Mouse (Mus musculus) heart, adult 2 months (tissue): ENCODE data around the gene Marc1. TPM values are rescaled to one million over a fixed set of nuclear protein-coding genes. Genes with fewer than 3 reads are reported as not detected.

Experiments used
- DNase-seq, 2 experiments: peaks; one replicate each; pipeline ENCODE4 v3.0.0; 2021
- H3K27ac ChIP-seq: fragments of 200-600 bp; 2 replicates; pipeline ENCODE4 v1.8.1; 2022
- H3K27me3 ChIP-seq: fragments of 200-500 bp; 2 replicates; pipeline ENCODE4 v1.6.1; 2012; ENCODE audit warnings: mild to moderate bottlenecking, low read length, inconsistent platforms, mixed read lengths; ENCODE audit not compliant: control insufficient read depth, insufficient read depth
- H3K36me3 ChIP-seq: fragments of 200-500 bp; 2 replicates; pipeline ENCODE4 v1.6.1; 2012; ENCODE audit warnings: low read length, inconsistent platforms; ENCODE audit not compliant: control insufficient read depth, insufficient read depth
- H3K4me1 ChIP-seq: fragments of 200-500 bp; 2 replicates; pipeline ENCODE4 v1.6.1; 2011; ENCODE audit warnings: low read length; ENCODE audit not compliant: control insufficient read depth, insufficient read depth
- H3K4me3 ChIP-seq: fragments of 200-600 bp; 2 replicates; pipeline ENCODE4 v1.8.1; 2022
- H3K79me2 ChIP-seq: fragments of 200-500 bp; replicated peaks from 2 replicates; pipeline ENCODE4 v1.6.1; 2012; ENCODE audit warnings: mild to moderate bottlenecking, inconsistent platforms, low read length, moderate library complexity, mixed read lengths; ENCODE audit not compliant: control insufficient read depth, insufficient read depth
- H3K9ac ChIP-seq: fragments of 200-500 bp; 2 replicates; pipeline ENCODE4 v1.6.1; 2012; ENCODE audit warnings: low read depth, mild to moderate bottlenecking, control low read depth, inconsistent platforms, low read length, mixed read lengths
- CTCF ChIP-seq: fragments of 200-600 bp; IDR thresholded peaks from 2 replicates; pipeline ENCODE4 v1.8.1; 2022; ENCODE audit warnings: antibody characterized with exemption, mild to moderate bottlenecking, moderate library complexity
- EP300 ChIP-seq: fragments of 200-500 bp; IDR thresholded peaks from 2 replicates; pipeline ENCODE4 v1.6.1; 2011; ENCODE audit warnings: low read depth, low read length, control low read depth; ENCODE audit not compliant: insufficient read depth
- POLR2A ChIP-seq: fragments of 200-500 bp; IDR thresholded peaks from 2 replicates; pipeline ENCODE4 v1.6.1; 2011; ENCODE audit warnings: mild to moderate bottlenecking, low read depth, low read length, control low read depth; ENCODE audit not compliant: insufficient read depth
- WGBS: fragments of 180-500 bp; shearing (Covaris S2); methylation state at CpG from one replicate; pipeline ENCODE4 v1.1.7; 2018; 5-methylcytosine and 5-hydroxymethylcytosine counted together
- intact Hi-C: fragments of 180-260 bp; cut with DNase I; formaldehyde crosslinking; loops from one replicate; pipeline ENCODE4 v1.15.1; 2025
- polyA plus RNA-seq: library from polyadenylated mRNA; depleted of rRNA; stranded (reverse); fragments of >200 nt; gene quantifications from 2 replicates; pipeline ENCODE4 v1.2.3, GENCODE M21; 2012
- total RNA-seq, 2 experiments: library from RNA; stranded (reverse); gene quantifications; 2 replicates each; pipeline ENCODE4 v1.2.3; 2021

Gene Marc1
- total and polyA plus RNA-seq, 3 experiments, result 0.20 TPM; not detected in 2

GRCm38 (mm10) chr1:184827175-184827701 lies 16.1 kb upstream of the Marc1 start:
- H3K4me3 ChIP-seq, result no peak overlapping the region
- H3K27me3 ChIP-seq, result no peaks in the 10 kb centered on the region
- TF ChIP-seq POLR2A (no peak), CTCF (no peak), EP300 (no peak)
- H3K79me2 ChIP-seq, result no peaks in the 10 kb centered on the region
- peak; percentile 19 to 29 for DNase-seq
- H3K27ac ChIP-seq, result no peak overlapping the region; the same call in 1 of the 2 replicates
- no peak overlapping the region for H3K9ac ChIP-seq
- no peaks in the 10 kb centered on the region for H3K36me3 ChIP-seq
- WGBS, result 52% methylated on average over 23 of the region's 23 CpGs
- intact Hi-C loops, result loop anchor here (2.0 kb wide), 1 partner anchor 18 kb away; no protein-coding TSS in a partner anchor
- peaks cover 4% of the 10 kb centered on the region for H3K4me1 ChIP-seq

GRCm38 (mm10) chr1:184825093-184825492 lies 14.0 kb upstream of the Marc1 start:
- H3K27ac ChIP-seq, result peak overlapping the region; percentile 38
- no peak for DNase-seq

GRCm38 (mm10) chr1:184824439-184824851 lies 13.3 kb upstream of the Marc1 start:
- intact Hi-C loops, result loop anchor here (1.0 to 2.0 kb wide), 3 partner anchors 28 to 68 kb away; partner anchors contain the start of gene C130074G19Rik
- H3K4me3 ChIP-seq, result no peak overlapping the region
- TF ChIP-seq POLR2A, result no peak
- peak; percentile 85 for TF ChIP-seq CTCF
- TF ChIP-seq EP300, result peak; percentile 98
- H3K36me3 ChIP-seq, result no peaks in the 10 kb centered on the region
- DNase-seq, result peak; percentile 88 to 92
- no peaks in the 10 kb centered on the region for H3K79me2 ChIP-seq
- H3K27ac ChIP-seq, result peak overlapping the region; percentile 38
- no peaks in the 10 kb centered on the region for H3K27me3 ChIP-seq
- 2% methylated on average over 12 of the region's 12 CpGs for WGBS
- peak overlapping the region; percentile 9; the same call in 1 of the 2 replicates for H3K9ac ChIP-seq
- H3K4me1 ChIP-seq, result peaks cover 4% of the 10 kb centered on the region

More at GRCm38 (mm10) chr1:184825093-184825492, 14.0 kb upstream of the Marc1 start:
- Histone ChIP-seq H3K4me3 (no peak overlapping the region; the same call in 1 of the 2 replicates), H3K79me2 (no peaks in the 10 kb centered on the region), H3K36me3 (no peaks in the 10 kb centered on the region), H3K9ac (no peak overlapping the region), H3K4me1 (peaks cover 4% of the 10 kb centered on the region), H3K27me3 (no peaks in the 10 kb centered on the region)
- WGBS, result 15% methylated on average over 11 of the region's 11 CpGs
- no peak for TF ChIP-seq POLR2A
- TF ChIP-seq CTCF, result peak; percentile 69
- intact Hi-C loops, result loop anchor here (2.0 kb wide), 2 partner anchors 28 to 68 kb away; no protein-coding TSS in a partner anchor

DNA sequence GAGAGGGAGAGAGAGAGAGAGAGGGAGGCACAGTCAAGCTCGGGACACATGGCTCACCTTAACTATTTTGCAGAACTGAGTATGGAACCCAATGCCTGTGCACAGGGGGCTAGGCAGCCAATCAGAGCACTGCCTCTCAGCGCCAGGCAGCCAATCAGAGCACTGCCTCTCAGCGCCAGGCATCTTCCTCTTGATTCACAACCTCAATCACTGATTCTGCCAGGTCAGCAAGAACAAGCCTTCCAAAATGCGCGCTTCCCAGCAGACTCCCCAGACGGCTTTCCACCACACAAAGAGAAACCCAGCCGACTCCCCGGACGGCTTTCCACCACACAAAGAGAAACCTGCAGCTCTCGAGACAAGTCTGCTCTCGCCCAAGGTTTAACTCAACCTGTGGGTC lies 11.6 kb upstream of the Marc1 start:
- no peak for DNase-seq
- Histone ChIP-seq H3K4me3 (no peak overlapping the region), H3K36me3 (no peaks in the 10 kb centered on the region), H3K4me1 (peaks cover 4% of the 10 kb centered on the region), H3K27ac (no peak overlapping the region), H3K79me2 (no peaks in the 10 kb centered on the region), H3K27me3 (no peaks in the 10 kb centered on the region), H3K9ac (no peak overlapping the region)
- intact Hi-C loops, result loop anchor here (2.0 kb wide), 1 partner anchor 364 kb away; no protein-coding TSS in a partner anchor
- 49% methylated on average over 11 of the region's 11 CpGs for WGBS
- TF ChIP-seq CTCF (no peak), POLR2A (no peak), EP300 (no peak)

DNA sequence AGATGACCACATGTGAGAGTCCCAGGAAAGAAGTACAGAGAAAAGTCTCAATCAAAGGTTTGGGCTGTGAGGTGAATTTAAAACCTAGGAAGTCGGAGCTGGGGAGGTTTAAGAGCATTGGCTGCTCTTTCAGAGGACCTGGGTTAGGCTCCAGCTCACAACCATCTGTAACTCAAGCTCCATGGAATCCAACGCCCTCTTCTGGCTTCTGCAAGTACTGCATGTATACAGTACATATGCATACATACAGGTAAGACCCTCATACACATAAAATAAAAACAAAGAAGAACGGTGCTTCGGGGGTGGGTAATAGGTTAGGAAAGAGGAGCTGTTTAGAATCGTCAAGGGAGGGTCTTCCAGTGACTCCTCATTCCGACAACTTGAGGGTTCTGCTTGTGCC lies 6.7 kb upstream of the Marc1 start:
- H3K79me2 ChIP-seq, result no peaks in the 10 kb centered on the region
- WGBS, result 83% methylated on average over 6 of the region's 6 CpGs
- no peak for DNase-seq
- TF ChIP-seq EP300 (no peak), CTCF (peak; percentile 50)
- no peak overlapping the region for H3K4me3 ChIP-seq
- no peaks in the 10 kb centered on the region for H3K4me1 ChIP-seq
- no peak overlapping the region for H3K27ac ChIP-seq
- intact Hi-C loops, result no loop called here
- H3K27me3 ChIP-seq, result no peaks in the 10 kb centered on the region
- no peak overlapping the region for H3K9ac ChIP-seq
- H3K36me3 ChIP-seq, result no peaks in the 10 kb centered on the region

- no peaks in the 10 kb centered on the region for H3K4me1 ChIP-seq
- WGBS, result 86% methylated on average over 8 of the region's 8 CpGs
- H3K4me3 ChIP-seq, result no peak overlapping the region
- intact Hi-C loops, result no loop called here
- no peak overlapping the region for H3K27ac ChIP-seq
- no peak overlapping the region for H3K9ac ChIP-seq
- DNase-seq, result no peak
- TF ChIP-seq CTCF, result no peak
- no peak for TF ChIP-seq EP300
- no peak for TF ChIP-seq POLR2A
- H3K36me3 ChIP-seq, result no peaks in the 10 kb centered on the region
- H3K79me2 ChIP-seq, result no peaks in the 10 kb centered on the region
- H3K27me3 ChIP-seq, result peaks cover 4% of the 10 kb centered on the region
Observed at GRCm38 (mm10) chr1:184811716-184812250, 670 bp upstream of the Marc1 start.
